Mouse (Mus musculus) thymus, adult 2 months (tissue): Measurements from ENCODE around the gene Ephb2. TPM values are rescaled to one million over a fixed set of nuclear protein-coding genes. Genes with fewer than 3 reads are reported as not detected.

ENCODE experiments used
- DNase-seq: peaks from one replicate; pipeline ENCODE4 v3.0.0; 2021
- H3K27ac ChIP-seq: fragments of 200-500 bp; 2 replicates; pipeline ENCODE4 v1.5.1; 2012; ENCODE audit warnings: low read length, control low read depth; ENCODE audit not compliant: control insufficient read depth, insufficient read depth
- H3K27me3 ChIP-seq: fragments of 200-500 bp; 2 replicates; pipeline ENCODE4 v1.6.1; 2012; ENCODE audit warnings: mild to moderate bottlenecking, low read length, moderate library complexity, mixed read lengths; ENCODE audit not compliant: control insufficient read depth, insufficient read depth
- H3K36me3 ChIP-seq: fragments of 200-500 bp; 2 replicates; pipeline ENCODE4 v1.6.1; 2012; ENCODE audit warnings: mild to moderate bottlenecking, low read length, moderate library complexity; ENCODE audit not compliant: control insufficient read depth, insufficient read depth
- H3K4me1 ChIP-seq: fragments of 200-500 bp; replicated peaks from 2 replicates; pipeline ENCODE4 v1.6.1; 2012; ENCODE audit warnings: low read length; ENCODE audit not compliant: control insufficient read depth, insufficient read depth
- H3K4me3 ChIP-seq: fragments of 200-500 bp; 2 replicates; pipeline ENCODE4 v1.5.1; 2012; ENCODE audit warnings: mild to moderate bottlenecking, low read length, control low read depth, moderate library complexity; ENCODE audit not compliant: control insufficient read depth, insufficient read depth
- CTCF ChIP-seq: fragments of 200-500 bp; IDR thresholded peaks from 2 replicates; pipeline ENCODE4 v1.5.1; 2012; ENCODE audit warnings: mild to moderate bottlenecking, control low read depth, low read length, moderate library complexity, borderline replicate concordance; ENCODE audit not compliant: control insufficient read depth, poor library complexity, insufficient read depth; ENCODE audit errors: extremely low read depth
- POLR2A ChIP-seq: fragments of 200-500 bp; IDR thresholded peaks from 2 replicates; pipeline ENCODE4 v1.6.1; 2012; ENCODE audit warnings: mild to moderate bottlenecking, low read length, control low read depth, moderate library complexity; ENCODE audit not compliant: control insufficient read depth, poor library complexity, insufficient read depth; ENCODE audit errors: extremely low read depth
- WGBS: fragments of 180-500 bp; shearing (Covaris S2); methylation state at CpG from one replicate; pipeline ENCODE4 v1.1.7; 2018; 5-methylcytosine and 5-hydroxymethylcytosine counted together
- polyA plus RNA-seq: library from polyadenylated mRNA; depleted of rRNA; stranded (reverse); fragments of >200 nt; gene quantifications from 2 replicates; pipeline ENCODE4 v1.2.3, GENCODE M21; 2012

Gene Ephb2
- polyA plus RNA-seq, 1 experiment, result 15.4 TPM

DNA sequence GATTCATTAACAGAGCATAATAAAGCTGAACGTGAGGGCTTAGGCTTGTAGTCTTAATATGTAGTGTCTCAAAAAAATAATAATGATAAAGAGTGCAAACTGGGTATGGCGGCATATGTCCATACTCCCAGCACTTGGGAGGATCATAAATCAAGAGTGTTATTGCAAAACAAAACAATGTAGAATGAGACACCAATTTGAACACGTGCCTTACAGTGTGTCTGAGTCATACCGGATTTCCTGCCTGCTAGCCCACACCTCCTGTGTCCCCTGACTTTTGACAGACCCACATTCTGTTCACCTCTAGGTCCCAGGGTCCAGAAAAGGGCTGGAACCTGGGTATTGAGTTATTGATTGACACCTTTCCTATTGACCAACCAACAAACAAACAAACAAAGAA lies 6.2 kb upstream of the Ephb2 start:
- H3K36me3 ChIP-seq, result no peaks in the 10 kb centered on the region
- 30% methylated on average over 4 of the region's 4 CpGs for WGBS
- H3K27me3 ChIP-seq, result no peaks in the 10 kb centered on the region
- no peak for DNase-seq
- H3K27ac ChIP-seq, result no peak overlapping the region
- H3K4me3 ChIP-seq, result no peak overlapping the region
- TF ChIP-seq POLR2A, result no peak
- H3K4me1 ChIP-seq, result peaks cover 8% of the 10 kb centered on the region

DNA sequence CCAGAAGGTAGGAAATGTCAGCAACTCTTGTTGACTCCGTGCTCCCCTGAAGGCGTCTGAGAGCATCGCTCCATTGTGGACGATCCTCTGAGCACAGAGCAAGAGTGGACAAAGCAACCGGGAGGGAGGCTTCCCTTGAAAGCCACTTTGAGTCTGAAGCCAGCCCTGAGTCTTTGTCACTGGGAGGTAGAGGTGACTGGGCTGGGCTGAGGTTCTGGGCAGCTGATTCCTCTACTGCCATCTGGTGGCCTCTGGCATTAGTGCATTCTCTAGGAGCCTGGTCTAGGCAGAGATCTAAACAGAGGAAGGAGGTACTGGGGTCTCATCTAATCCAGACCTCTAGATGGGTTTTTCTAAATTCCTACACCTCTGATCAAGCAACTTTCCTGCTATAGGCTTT lies 5.3 kb upstream of the Ephb2 start:
- no peaks in the 10 kb centered on the region for H3K27me3 ChIP-seq
- H3K36me3 ChIP-seq, result no peaks in the 10 kb centered on the region
- TF ChIP-seq POLR2A (no peak), CTCF (peak; percentile 61; the same call in 1 of the 2 replicates)
- peak; percentile 83 for DNase-seq
- no peak overlapping the region for H3K4me3 ChIP-seq
- no peak overlapping the region for H3K27ac ChIP-seq
- whole genome bisulfite sequencing, result 19% methylated on average over 5 of the region's 5 CpGs
- H3K4me1 ChIP-seq, result peaks cover 14% of the 10 kb centered on the region

DNA sequence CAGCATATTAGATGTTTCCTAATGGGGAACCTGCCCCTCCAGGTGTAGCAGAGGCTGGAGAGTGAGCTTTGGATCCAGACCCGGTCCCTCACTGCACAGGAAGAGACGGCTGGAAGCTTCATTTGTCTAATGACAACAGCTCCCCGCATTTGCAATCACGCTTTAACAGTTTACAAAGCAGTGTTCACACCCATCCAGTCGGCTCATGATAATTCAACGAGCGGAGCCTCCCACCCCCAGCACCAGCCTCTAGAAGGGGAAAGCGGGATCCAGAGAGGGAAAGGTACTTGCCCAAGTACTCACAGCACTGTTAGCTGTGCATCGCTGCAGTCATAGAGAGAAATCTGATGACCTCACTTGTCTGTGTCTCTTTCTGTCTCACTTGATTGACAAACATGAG lies 2.7 kb upstream of the Ephb2 start:
- no peak overlapping the region for H3K4me3 ChIP-seq
- H3K36me3 ChIP-seq, result no peaks in the 10 kb centered on the region
- 94% methylated on average over 9 of the region's 9 CpGs for WGBS
- no peak for DNase-seq
- no peak overlapping the region for H3K27ac ChIP-seq
- H3K4me1 ChIP-seq, result peaks cover 31% of the 10 kb centered on the region
- TF ChIP-seq POLR2A (no peak), CTCF (no peak)
- H3K27me3 ChIP-seq, result no peaks in the 10 kb centered on the region

DNA sequence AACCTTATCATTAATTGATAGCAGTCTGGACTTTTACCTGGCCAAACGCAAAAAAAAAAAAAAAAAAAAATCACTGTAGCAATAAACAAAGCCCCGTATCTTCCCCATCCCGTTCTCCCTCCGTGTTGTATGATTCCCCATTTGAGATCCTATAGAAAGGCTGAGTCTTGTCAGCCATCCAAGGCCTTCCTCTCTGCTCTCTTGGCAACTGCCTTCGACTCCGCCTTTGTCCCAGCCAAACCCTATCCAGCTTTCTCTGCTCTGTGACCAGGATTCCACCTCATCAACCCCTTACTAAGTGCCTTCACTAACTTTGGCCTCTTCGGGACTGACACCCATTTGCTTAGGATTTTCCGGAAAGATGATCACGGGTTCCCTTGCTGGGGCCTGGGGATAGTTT lies 2.2 kb upstream of the Ephb2 start:
- H3K4me1 ChIP-seq, result peaks cover 33% of the 10 kb centered on the region
- DNase-seq, result no peak
- 93% methylated on average over 9 of the region's 9 CpGs for WGBS
- no peaks in the 10 kb centered on the region for H3K36me3 ChIP-seq
- H3K27ac ChIP-seq, result no peak overlapping the region
- no peak for TF ChIP-seq CTCF
- no peak for TF ChIP-seq POLR2A
- H3K27me3 ChIP-seq, result no peaks in the 10 kb centered on the region
- no peak overlapping the region for H3K4me3 ChIP-seq

DNA sequence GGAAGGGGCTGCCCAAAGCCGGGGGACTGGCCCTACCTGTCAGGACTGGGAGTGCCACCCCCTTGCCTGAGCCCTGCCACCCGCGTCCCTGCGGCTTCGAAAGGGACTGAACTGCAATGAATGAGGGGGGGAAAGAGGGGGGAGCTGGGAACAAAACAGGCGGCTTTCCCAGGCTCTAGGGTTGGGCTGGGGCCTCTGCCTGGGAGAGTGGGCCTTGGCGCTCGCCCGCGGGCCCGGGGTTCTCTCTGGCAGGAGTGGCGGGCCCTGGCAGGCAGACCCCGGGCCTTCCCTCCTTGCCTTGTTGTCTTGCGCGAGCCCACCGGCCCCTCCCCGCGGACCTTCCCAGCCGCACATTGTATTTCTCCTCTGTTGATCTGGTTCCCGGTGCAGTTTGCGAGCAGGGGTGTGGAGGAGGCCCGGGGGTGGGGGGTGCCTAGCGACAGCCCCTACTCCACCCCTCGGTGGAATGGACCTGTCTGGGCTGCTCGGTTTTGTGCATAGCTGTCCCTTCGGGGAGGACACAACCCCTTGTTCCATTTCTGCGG lies 671 bp upstream of the Ephb2 start:
- H3K4me3 ChIP-seq, result peak overlapping the region; percentile 44
- no peak for TF ChIP-seq CTCF
- TF ChIP-seq POLR2A, result no peak
- WGBS, result 6% methylated on average over 27 of the region's 27 CpGs
- H3K27me3 ChIP-seq, result no peaks in the 10 kb centered on the region
- H3K4me1 ChIP-seq, result peaks cover 44% of the 10 kb centered on the region
- H3K27ac ChIP-seq, result no peak overlapping the region
- H3K36me3 ChIP-seq, result no peaks in the 10 kb centered on the region
- no peak for DNase-seq

DNA sequence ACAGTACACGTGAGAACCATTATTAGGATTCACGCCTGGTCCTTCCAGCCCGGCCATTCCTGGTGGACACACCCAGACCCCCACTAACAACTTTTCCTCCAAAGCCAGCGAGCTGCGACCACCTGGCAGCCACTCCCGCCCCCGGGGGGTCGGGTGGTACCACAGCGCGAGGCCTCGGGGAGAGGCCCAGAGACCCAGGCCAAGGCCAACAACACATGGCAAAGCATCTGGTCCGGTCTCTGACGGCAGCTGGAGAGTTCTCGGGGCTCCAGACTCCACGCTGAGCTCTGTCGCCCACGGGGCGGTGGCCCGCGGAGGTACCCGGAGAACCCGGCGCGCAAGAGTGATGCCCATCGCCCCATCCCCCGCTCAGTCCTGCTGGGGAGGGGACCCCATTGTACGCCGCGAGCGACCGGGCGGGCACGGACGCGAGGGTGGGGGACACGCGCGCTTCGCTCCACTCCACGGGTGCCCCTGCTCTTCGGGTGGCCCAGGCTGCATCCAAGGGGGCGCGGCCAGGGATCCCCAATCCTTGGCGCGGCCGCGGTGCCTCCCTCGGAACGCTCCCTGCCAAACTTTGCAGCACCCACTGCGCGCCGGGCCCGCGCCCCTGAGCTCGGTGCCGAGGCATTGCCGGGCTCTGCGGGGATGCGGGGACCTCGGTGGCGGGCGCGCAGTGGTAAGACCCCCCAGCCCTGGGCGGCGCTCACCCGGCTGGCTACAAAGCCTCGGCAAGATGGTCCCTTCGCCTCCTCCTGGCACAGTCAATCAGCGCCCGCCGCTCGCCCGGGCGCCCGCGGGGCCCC lies 770 bp downstream of the Ephb2 start:
- H3K4me3 ChIP-seq, result peak overlapping the region; percentile 63
- WGBS, result under 1% methylated on average over 76 of the region's 76 CpGs
- H3K4me1 ChIP-seq, result peaks cover 54% of the 10 kb centered on the region
- H3K27me3 ChIP-seq, result no peaks in the 10 kb centered on the region
- no peaks in the 10 kb centered on the region for H3K36me3 ChIP-seq
- no peak overlapping the region for H3K27ac ChIP-seq
- no peak for TF ChIP-seq CTCF
- TF ChIP-seq POLR2A, result 0 out of 2 replicates have a peak, but pooled peaks have one; percentile 2
- DNase-seq, result no peak

DNA sequence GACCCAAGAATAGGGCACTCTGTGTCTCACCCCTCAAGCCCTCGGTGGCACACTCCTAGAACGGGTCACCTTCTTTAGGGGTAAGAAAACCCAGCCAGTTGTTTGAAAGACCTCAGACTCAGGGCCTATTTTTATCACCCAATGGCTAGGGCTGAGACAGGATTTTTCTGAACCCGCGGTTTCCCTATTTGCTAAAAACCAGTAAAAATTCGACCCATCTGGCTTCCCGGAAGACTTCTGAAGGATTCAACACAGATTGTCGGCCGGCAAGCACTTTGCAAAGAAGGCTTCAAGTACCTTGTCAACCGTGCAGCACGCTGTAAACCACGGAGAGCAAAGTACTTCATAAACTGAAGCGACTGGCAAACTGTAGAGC lies 1.4 kb downstream of the Ephb2 start:
- Histone ChIP-seq H3K4me1 (peaks cover 60% of the 10 kb centered on the region), H3K27ac (no peak overlapping the region), H3K27me3 (no peaks in the 10 kb centered on the region), H3K4me3 (peak overlapping the region; percentile 63; the same call in 1 of the 2 replicates), H3K36me3 (no peaks in the 10 kb centered on the region)
- TF ChIP-seq CTCF, result no peak
- 0 out of 2 replicates have a peak, but pooled peaks have one; percentile 6 for TF ChIP-seq POLR2A
- no peak for DNase-seq
- WGBS, result 3% methylated on average over 12 of the region's 12 CpGs
